Mouse (Mus musculus) adrenal gland, adult (tissue): Measurements from ENCODE around the gene Vmn1r41.

Source experiments
- DNase-seq, 2 experiments: peaks; one replicate each; pipeline ENCODE4 v3.0.0; 2022 to 2023; ENCODE audit warnings: low spot score in 1 of 2; ENCODE audit not compliant: inconsistent age in 2 of 2

Gene Vmn1r41

DNA sequence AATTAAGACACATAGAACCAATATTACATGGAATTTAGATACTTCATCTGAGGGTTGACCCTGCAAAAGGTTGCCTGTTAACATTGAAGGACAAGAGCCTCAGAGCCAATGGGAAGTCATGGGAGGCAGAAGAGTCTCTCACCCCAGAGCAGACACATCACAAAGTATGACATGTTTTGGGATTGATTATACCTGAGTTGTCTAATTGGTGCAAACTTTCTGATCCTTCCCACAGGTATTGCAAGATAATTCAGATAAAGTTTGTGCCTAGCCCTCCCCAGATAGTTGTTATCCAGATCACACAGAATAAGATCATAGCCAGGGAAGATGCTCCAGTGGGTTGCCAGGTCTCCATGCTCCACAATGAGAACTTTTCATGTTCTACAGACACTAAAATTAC, at the start of gene Vmn1r41:
TSS of gene Vmn1r41 (plus strand) at position 301 of the 400 bp plus-strand sequence.
- DNase-seq = peak in 1 of 2 experiments; percentile 10

DNA sequence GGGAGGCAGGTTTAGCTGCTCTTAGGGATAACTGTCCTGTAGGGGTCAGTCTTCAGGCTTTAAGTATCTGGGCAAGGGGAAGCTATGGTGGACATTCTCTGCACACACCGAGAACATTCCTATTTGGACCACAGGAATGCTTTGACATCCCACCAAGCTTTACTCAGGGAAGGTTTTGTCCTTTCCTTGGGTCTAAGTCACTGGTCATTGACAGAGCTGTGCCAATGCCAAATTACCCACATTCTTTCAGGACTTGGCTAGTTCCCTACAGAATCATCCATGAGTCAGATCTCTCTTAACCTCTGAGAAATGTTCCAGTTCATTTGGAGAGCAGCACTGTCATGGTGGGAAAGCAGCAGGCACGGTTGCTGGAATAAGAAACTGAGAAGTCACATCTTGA, 33.9 kb upstream of the Vmn1r41 start:
- peak; percentile 71 to 78 for DNase-seq

DNA sequence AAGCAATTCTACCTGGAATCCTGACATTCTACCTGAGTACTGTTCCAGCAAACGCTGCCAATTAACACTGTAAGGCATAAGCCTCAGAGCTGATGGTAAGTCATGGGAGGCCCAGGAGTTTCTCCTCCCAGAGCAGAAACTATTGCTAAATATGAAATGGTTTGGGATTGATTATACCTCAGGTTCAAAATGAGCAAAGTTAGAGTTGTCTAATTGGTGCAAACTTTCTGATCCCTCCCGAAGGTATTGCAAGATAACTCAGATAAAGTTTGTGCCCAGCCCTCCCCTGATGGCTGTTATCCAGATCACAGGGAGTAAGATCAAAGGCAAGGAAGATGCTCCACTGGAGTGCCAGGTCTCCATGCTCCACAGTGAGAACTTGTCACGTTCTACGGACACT, 33.3 kb upstream of the Vmn1r41 start, which contains the start of gene Vmn1r40:
TSS of gene Vmn1r40 (plus strand) at position 301 of the 400 bp plus-strand sequence.
- DNase-seq = peak in 1 of 2 experiments; percentile 15

DNA sequence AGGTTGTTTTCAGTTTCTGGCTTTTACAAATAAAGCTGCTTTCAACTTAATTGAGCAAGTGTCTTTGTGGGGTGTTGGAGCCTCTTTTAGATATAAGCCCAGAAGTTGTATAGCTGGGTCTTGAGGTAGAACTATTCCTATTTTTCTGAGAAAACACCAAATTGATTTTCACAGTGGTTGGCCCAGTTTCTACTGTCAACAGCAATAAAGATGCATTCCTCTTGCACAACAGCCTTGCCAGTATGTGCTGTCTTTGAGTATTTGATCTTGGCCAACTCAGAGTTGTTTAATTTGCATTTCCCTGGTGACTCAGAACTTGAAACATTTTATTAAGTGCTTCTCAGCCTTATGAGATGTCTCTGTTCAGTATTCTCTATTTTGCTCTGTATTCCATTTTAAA, 22.5 kb upstream of the Vmn1r41 start:
- DNase-seq = peak in 1 of 2 experiments; percentile 34

DNA sequence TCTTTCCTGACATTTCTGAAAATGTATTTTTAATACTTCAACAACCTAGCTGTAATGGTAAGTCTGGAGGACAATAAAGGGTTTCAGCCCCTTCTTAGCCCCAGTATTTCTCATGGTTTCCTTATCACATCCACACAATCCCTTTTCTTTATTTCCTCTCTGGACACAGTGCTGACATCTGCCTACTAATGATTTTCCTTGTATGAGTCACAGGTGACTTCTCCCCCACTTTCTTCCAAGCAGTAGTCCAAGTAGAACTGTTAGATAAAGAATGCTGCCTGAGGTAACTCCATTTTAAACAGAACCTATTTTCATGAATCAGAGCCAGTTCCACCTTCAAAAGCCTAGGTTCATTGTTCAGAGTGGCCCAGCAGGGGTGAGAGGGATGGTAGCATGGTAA, 2.2 kb downstream of the Vmn1r41 start:
- DNase-seq = no peak

DNA sequence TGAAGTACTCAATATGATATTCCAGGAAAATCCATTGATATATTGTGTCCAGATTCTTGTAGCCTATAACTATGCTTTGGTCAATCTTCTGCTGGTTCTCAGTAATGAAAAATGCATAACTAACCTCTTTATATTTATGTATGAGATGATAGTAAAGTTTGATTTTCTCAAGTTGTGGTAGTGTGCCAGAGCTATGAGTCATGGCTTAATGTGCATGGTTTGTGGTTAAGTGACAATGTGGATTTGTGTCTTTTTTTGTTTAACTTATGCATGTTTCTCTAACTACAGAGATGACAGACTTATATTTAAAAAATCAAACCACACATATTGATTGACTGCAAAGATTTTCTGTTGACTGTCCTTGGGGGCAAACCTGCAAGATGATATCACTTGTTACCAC, 49.7 kb downstream of the Vmn1r41 start:
- no peak for DNase-seq
